Mouse (Mus musculus): Measurements from ENCODE around the gene Edc3. TPM values are rescaled to one million over a fixed set of nuclear protein-coding genes. Genes with fewer than 3 reads are reported as not detected.

Gene Edc3
- polyA plus RNA-seq, 1 experiment from 2014 or later, result 35.0 TPM

DNA sequence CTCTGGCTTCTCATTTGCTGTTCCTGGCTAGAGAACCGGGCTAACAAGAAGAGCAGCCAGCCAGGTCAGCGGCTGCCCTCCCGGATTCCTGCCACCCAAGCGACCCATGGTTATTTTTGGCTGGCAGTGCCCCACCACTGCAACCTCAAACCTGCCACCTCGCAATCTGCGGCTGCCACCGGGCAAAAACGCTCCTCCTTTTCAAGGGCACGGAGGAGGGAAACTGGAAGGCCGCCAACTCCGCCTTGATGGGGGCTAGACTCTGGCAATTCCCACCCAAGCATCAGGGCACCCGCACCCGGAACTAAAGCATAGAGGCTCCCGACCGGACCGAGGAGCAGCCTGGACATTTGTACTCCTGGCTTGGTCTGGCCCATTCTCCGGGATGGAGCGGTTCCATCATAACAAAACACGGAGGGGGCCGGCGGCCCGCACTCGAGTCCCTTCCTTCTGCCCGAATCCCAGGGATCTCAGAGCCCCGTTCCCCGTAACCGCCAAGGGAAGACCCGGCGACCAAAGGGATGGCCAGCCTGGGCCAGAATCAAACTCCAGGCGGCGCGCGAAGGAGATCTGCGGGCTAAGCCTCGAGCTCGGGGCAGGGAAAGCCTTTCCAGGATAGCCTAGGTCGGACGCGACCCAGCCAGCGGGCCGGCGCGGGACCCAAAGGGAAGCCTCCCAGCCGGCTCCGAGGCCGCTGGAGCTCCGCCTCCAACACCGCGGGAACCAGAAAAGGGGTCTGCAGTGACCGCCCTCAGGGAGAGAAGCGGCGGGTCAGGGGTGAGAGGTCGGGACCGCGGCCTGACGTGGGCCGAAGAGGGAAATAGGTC is 56.0 kb downstream of the Edc3 start:
- under 1% methylated on average over 54 of the region's 57 CpGs for WGBS
- Histone ChIP-seq H3K27me3 (no peaks in the 10 kb centered on the region), H3K9ac (peak overlapping the region; percentile 98), H3K9me3 (no peaks in the 10 kb centered on the region), H3K4me1 (peaks cover 35% of the 10 kb centered on the region), H3K4me2 (peak overlapping the region; percentile 97), H3K4me3 (peak overlapping the region; percentile 94), H3K27ac (peak overlapping the region; percentile 99), H3K36me3 (peaks cover 24% of the 10 kb centered on the region)
- peak; percentile 32; the same call in 1 of the 2 replicates for ATAC-seq (ENCODE audit: insufficient number of reproducible peaks, insufficient read depth, low FRiP score, low TSS enrichment, low read depth)

DNA sequence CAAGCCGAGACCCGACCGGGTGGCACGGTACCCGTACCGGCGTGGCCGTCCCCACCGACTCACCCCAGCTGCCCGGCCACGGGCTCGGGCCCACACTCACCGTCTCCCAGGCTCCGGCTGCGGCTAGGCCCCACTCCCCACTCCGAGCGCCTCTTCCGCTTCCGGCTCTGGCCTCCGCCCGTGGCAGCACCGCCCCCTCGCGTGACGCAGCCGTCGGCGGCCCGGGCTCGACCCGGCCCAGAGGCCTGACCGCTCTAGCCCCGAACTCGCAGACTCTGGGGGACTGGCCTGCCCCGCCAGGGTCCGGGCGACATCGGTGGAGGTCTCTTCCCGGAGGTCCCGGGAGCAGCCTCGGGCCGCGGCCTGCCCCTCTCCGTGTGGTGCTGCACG is 56.6 kb downstream of the Edc3 start:
- peak; percentile 91 for ATAC-seq (ENCODE audit: insufficient number of reproducible peaks, insufficient read depth, low FRiP score, low TSS enrichment, low read depth)
- Histone ChIP-seq H3K36me3 (peaks cover 18% of the 10 kb centered on the region), H3K9me3 (no peaks in the 10 kb centered on the region), H3K4me1 (peaks cover 35% of the 10 kb centered on the region), H3K4me2 (peak overlapping the region; percentile 97), H3K4me3 (peak overlapping the region; percentile 94), H3K27me3 (no peaks in the 10 kb centered on the region), H3K9ac (peak overlapping the region; percentile 98), H3K27ac (peak overlapping the region; percentile 99)
- under 1% methylated on average over 45 of the region's 45 CpGs for WGBS

DNA sequence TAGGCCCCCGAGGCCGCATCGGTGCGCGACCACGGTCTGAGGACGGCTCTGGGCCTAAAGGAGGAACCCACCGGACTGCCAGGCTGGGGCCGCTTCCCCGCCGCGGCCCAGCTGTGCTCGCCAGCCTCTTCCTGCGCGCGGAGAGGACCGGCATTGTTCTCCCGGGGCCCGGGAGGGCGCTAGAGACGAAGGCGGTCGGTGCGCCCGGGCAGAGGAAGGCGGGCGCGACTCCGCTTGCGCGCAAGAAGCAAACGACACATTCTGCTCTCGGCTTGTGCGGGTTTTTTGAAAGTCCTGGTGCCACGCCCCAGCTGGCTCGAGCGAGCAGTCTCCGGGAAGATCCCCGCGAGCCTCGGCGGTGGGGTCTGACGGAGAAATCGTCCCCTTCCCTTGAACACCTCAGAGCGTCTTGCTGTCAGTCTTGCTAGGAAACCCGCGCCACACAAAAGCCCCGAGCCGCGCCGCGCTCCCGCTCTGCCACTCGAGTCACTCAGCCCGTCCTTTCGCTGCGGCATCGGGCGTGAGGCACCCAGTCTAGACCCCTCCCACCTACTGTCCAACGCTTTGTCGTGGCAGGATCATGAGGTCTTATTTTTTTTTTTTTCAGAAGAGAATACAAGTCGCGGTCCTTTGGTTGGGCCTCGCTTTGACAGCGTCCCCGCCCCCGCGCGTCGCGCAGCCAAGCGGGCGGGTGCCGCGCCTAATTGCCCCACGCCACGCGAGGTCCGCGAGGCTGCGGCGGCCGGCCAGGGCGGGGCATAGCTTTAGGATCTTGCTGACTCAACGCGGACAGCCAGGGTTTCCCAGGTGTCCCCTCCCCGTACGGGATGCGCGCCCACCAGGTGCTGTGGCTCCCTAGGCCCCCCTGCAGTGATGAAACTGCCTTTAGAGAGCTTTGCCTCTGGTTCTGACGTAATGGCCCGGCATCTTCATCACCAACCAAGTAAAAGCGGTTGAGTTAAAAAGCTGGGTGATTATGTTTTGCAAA is 57.3 kb downstream of the Edc3 start, which contains the start of gene Clk3:
Gene Clk3 (minus strand): TSS at position 497 of the 988 bp plus-strand sequence.
- peaks cover 35% of the 10 kb centered on the region for H3K4me1 ChIP-seq
- peak within 1 kb of the TSS; percentile 99 for H3K27ac ChIP-seq
- no peak; the same call in 1 of the 2 replicates for ATAC-seq (ENCODE audit: insufficient number of reproducible peaks, insufficient read depth, low FRiP score, low TSS enrichment, low read depth)
- peaks cover 11% of the 10 kb centered on the region for H3K36me3 ChIP-seq
- peak within 1 kb of the TSS; percentile 94 for H3K4me3 ChIP-seq
- peak within 1 kb of the TSS; percentile 97 for H3K4me2 ChIP-seq
- no peaks in the 10 kb centered on the region for H3K27me3 ChIP-seq
- peak within 1 kb of the TSS; percentile 98 for H3K9ac ChIP-seq
- no peaks in the 10 kb centered on the region for H3K9me3 ChIP-seq
- WGBS, result under 1% methylated on average over 93 of the region's 93 CpGs

DNA sequence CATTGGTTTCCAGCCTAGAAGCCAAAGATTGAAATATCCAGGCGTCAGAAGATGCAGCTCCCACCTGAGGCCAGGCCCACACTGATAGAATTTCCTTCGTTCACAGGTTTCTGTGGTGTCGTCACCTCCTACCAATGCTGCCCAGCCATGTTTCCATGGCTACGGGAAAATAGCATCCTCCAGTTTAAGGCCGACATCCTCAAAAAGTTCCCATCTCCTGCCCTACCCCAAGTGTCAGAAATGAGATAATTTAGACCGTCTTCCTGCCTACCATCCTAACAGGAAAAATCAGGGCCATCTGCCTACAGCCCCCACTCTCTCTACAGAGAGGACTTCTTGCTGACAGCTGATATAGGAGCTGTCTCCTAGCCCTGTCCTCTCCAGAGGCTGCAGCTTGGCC is 58.1 kb downstream of the Edc3 start:
- H3K4me2 ChIP-seq, result peak overlapping the region; percentile 97
- ATAC-seq (ENCODE audit: insufficient number of reproducible peaks, insufficient read depth, low FRiP score, low TSS enrichment, low read depth), result no peak
- 32% methylated on average over 6 of the region's 6 CpGs for WGBS
- H3K9me3 ChIP-seq, result no peaks in the 10 kb centered on the region
- peak overlapping the region; percentile 94 for H3K4me3 ChIP-seq
- peaks cover 4% of the 10 kb centered on the region for H3K36me3 ChIP-seq
- H3K9ac ChIP-seq, result peak overlapping the region; percentile 98
- no peaks in the 10 kb centered on the region for H3K27me3 ChIP-seq
- H3K27ac ChIP-seq, result no peak overlapping the region
- peaks cover 34% of the 10 kb centered on the region for H3K4me1 ChIP-seq

DNA sequence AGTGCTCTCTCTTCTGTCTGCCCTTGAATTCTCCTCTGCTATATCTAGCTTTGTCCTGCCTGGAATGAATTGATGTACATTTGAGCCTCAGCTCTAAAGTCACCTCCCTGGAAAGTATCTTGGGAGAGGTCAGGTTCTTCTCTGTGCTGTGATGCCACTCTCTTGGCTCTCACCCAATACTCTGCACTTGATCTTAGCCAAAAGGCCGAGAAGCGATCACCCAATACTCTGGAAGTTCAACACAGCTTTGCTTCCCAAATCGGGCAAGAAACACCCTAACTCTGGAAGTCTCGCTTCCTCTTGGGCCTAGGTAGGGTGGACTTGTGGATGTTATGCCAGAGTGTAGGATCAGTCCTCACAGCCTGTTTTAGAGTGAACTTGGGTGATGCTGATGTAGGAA is 58.9 kb downstream of the Edc3 start:
- H3K9me3 ChIP-seq, result no peaks in the 10 kb centered on the region
- peaks cover 26% of the 10 kb centered on the region for H3K4me1 ChIP-seq
- 89% methylated on average over 4 of the region's 4 CpGs for WGBS
- H3K27me3 ChIP-seq, result no peaks in the 10 kb centered on the region
- ATAC-seq (ENCODE audit: insufficient number of reproducible peaks, insufficient read depth, low FRiP score, low TSS enrichment, low read depth), result no peak
- no peak overlapping the region for H3K4me3 ChIP-seq
- no peaks in the 10 kb centered on the region for H3K36me3 ChIP-seq
- no peak overlapping the region for H3K9ac ChIP-seq
- H3K4me2 ChIP-seq, result no peak overlapping the region
- no peak overlapping the region for H3K27ac ChIP-seq

DNA sequence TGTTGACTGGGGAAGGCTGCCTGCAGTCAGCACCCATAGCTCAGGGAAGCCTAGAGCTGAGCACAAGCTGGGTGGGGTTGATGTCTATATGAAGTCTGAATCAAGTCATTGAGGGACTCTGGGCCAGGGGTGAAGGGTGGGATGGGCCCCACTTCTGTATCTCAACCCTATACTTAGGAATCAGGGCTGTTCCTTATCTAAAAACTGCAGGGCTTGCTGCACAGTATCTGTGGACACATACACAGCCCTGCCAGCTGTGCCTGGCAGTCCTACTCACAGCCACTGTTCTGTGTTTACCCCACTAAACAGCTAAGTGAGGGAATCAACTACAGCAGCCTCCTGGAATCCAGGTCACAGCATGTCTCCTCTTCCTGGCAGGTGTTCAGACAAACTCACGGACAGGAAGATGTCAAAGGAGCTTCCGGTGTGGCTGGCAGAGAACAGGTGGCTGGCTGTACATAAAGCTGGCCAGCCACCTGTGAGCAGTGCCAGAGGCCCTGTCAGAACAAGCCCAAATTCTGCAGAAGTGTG is 61.3 kb downstream of the Edc3 start:
- no peaks in the 10 kb centered on the region for H3K36me3 ChIP-seq
- WGBS, result 70% methylated on average over 2 of the region's 2 CpGs
- H3K4me2 ChIP-seq, result no peak overlapping the region
- no peak overlapping the region for H3K27ac ChIP-seq
- H3K27me3 ChIP-seq, result no peaks in the 10 kb centered on the region
- no peak overlapping the region for H3K9ac ChIP-seq
- H3K4me1 ChIP-seq, result peaks cover 7% of the 10 kb centered on the region
- H3K9me3 ChIP-seq, result no peaks in the 10 kb centered on the region
- H3K4me3 ChIP-seq, result no peak overlapping the region
- no peak for ATAC-seq (ENCODE audit: insufficient number of reproducible peaks, insufficient read depth, low FRiP score, low TSS enrichment, low read depth)

DNA sequence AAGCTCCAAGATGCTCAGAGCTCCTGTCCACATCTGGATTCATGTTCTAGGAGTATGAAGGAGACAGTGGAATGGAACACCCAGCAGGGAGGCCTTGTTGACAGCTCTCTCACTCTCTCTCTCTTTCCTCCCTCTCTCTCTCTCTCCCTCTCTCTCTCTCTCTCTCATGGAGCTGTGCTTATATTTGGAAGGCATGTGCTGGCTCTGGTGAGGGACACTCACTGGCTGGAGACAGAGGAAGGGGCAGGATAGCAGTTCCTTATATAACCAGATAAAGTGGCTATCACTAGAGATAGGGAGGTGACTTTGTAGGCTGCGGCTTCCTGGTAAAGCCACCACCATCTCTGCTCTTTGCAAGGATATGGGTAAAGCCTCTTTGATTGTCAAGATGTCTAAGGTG is 61.9 kb downstream of the Edc3 start:
- H3K9ac ChIP-seq, result no peak overlapping the region
- 93% methylated on average over 1 of the region's 1 CpGs for WGBS
- H3K4me1 ChIP-seq, result peaks cover 7% of the 10 kb centered on the region
- H3K4me3 ChIP-seq, result no peak overlapping the region
- ATAC-seq (ENCODE audit: insufficient number of reproducible peaks, insufficient read depth, low FRiP score, low TSS enrichment, low read depth), result no peak
- no peak overlapping the region for H3K4me2 ChIP-seq
- no peaks in the 10 kb centered on the region for H3K27me3 ChIP-seq
- H3K9me3 ChIP-seq, result no peaks in the 10 kb centered on the region
- no peaks in the 10 kb centered on the region for H3K36me3 ChIP-seq
- no peak overlapping the region for H3K27ac ChIP-seq

DNA sequence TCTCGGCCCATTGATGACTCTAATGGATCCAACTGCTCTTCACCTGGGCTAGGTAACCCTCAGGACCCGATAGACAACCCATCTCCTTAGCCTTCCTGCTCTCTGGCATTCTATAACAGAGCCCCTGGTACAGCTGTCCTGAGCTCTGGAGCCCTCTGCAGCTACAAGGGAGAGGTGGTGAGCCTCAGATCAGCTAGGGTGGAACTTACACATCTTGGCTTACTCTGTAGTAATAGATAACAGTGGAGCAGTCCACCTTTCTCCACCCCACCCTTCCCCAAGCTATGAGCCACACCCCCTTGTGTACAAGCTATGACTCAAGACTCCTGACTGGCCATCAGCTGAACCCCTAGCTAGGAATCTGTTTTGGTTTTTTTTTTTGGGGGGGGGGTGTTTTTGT is 62.5 kb downstream of the Edc3 start:
- no peak overlapping the region for H3K9ac ChIP-seq
- no peak for ATAC-seq (ENCODE audit: insufficient number of reproducible peaks, insufficient read depth, low FRiP score, low TSS enrichment, low read depth)
- H3K27ac ChIP-seq, result no peak overlapping the region
- H3K27me3 ChIP-seq, result no peaks in the 10 kb centered on the region
- WGBS, result 93% methylated on average over 2 of the region's 2 CpGs
- no peaks in the 10 kb centered on the region for H3K9me3 ChIP-seq
- H3K4me3 ChIP-seq, result no peak overlapping the region
- H3K36me3 ChIP-seq, result no peaks in the 10 kb centered on the region
- peaks cover 7% of the 10 kb centered on the region for H3K4me1 ChIP-seq
- H3K4me2 ChIP-seq, result no peak overlapping the region

DNA sequence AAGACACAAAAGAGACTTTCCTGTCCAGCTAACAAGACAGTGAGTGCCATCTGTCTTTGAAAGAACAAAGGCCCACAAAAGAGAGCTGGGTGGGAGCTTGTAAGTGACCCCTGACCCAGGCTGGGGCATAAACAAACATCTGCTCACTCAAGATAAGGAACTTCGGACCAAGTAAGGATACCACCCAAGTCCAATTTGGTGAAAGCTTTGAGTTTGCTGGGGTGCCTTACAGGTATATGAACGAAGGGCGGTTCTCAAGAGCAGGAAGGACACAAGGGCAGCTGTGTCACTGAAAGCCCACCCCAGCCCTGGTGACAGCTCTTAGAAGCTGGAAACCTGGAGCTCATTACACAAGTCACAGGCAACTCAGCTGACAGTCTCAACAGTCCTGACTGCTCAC is 65.4 kb downstream of the Edc3 start:
- H3K27me3 ChIP-seq, result no peaks in the 10 kb centered on the region
- H3K27ac ChIP-seq, result no peak overlapping the region
- no peaks in the 10 kb centered on the region for H3K36me3 ChIP-seq
- H3K4me1 ChIP-seq, result no peaks in the 10 kb centered on the region
- H3K9ac ChIP-seq, result no peak overlapping the region
- no peak for ATAC-seq (ENCODE audit: insufficient number of reproducible peaks, insufficient read depth, low FRiP score, low TSS enrichment, low read depth)
- no peak overlapping the region for H3K4me3 ChIP-seq
- H3K4me2 ChIP-seq, result no peak overlapping the region
- H3K9me3 ChIP-seq, result no peaks in the 10 kb centered on the region
- 80% methylated on average over 3 of the region's 3 CpGs for WGBS

DNA sequence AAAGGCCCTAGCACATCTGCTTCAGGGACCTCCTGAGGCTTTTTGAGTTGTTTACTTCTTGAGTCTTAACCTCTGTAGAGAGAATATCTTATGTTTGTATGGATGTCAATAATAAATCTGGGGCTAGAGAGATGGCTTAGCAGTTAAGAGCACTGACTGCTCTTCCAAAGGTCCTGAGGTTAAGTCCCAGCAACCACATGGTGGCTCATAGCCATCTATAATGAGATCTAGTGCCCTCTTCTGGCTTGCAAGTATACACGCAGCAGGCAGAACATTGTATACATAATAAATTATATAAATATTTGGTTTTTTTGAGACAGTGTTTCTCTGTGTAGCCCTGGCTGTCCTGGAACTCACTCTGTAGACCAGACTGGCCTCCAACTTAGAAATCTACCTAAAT is 65.8 kb downstream of the Edc3 start:
- Histone ChIP-seq H3K4me2 (no peak overlapping the region), H3K4me3 (no peak overlapping the region), H3K27ac (no peak overlapping the region), H3K4me1 (no peaks in the 10 kb centered on the region), H3K36me3 (no peaks in the 10 kb centered on the region), H3K27me3 (no peaks in the 10 kb centered on the region), H3K9me3 (no peaks in the 10 kb centered on the region), H3K9ac (no peak overlapping the region)
- ATAC-seq (ENCODE audit: insufficient number of reproducible peaks, insufficient read depth, low FRiP score, low TSS enrichment, low read depth), result no peak
- WGBS, result 29% methylated on average over 1 of the region's 1 CpGs

DNA sequence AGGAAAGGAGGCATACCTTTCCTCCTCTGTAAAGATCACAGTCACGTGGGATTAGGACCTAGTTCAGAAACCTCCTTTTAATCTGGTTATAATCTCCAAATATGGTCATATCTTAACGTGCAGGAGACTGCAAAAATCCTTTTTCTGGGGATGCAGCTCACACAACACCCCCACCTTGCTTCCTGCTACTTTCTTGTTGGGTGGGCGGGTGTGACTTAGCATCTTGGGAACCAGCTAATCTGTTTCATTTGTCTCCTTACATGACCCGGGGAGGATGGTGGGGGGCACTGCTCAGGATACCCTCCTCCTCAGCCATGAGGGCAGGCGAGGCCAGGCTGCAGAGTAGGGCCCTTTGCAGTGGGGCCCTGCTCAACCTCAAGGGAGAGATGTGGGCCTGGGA is 66.7 kb downstream of the Edc3 start:
- Histone ChIP-seq H3K27me3 (no peaks in the 10 kb centered on the region), H3K27ac (no peak overlapping the region), H3K36me3 (no peaks in the 10 kb centered on the region), H3K4me1 (no peaks in the 10 kb centered on the region), H3K9me3 (no peaks in the 10 kb centered on the region), H3K9ac (no peak overlapping the region), H3K4me3 (no peak overlapping the region), H3K4me2 (no peak overlapping the region)
- ATAC-seq (ENCODE audit: insufficient number of reproducible peaks, insufficient read depth, low FRiP score, low TSS enrichment, low read depth), result no peak
- WGBS, result 68% methylated on average over 5 of the region's 5 CpGs

Data from embryonic facial prominence, embryonic 13.5 days (tissue).